20 mouse cellular contexts compared by ENCODE assay signal in genomic region chr10:14193702-14194101, GRCm38 (mm10).
A peak's percentile ranks its signal among the peaks of the same experiment; 100 is the strongest.
DNase-seq lines count a peak whose midpoint lies in the region; ATAC-seq and TF ChIP-seq lines count a peak whose summit lies in the region.
"Had no signal": no experiment of that assay in that cellular context is flagged by ENCODE, and none has a peak within 500 bp of the region (broad histone marks: within the 10 kb centered on the region; RNA-seq: fewer than 3 reads in every experiment).

No protein-coding gene starts in this region.

- no peak for DNase-seq in forebrain, postnatal 0 days
- DNase-seq in layer of hippocampus, adult 9-11 months: peak; percentile 36
- DNase-seq in layer of hippocampus, adult 9-10 months (ENCODE audit: low spot score): no peak
- peak; percentile 84 for DNase-seq in brain, adult 2 months (ENCODE audit: low read depth, low spot score)
- peak; percentile 33 for DNase-seq in brain, embryonic 14.5 days (ENCODE audit: low read depth)
- no peak for DNase-seq in testis, postnatal 10 days (ENCODE audit: low spot score)
- no peak for DNase-seq in thymus, adult 2 months
- DNase-seq: adrenal gland, adult 2 months; adrenal gland, postnatal 25 days; cerebellum, adult 11 months; cerebellum, adult 8-10 months; cerebellum, postnatal 25 days; gastrocnemius, adult 2 months; gastrocnemius, postnatal 25 days; heart, postnatal 36 days had no signal

- no peak overlapping the region for H3K4me2 ChIP-seq in forebrain, postnatal 0 days (ENCODE audit: low read depth)
- no peak overlapping the region for H3K4me2 ChIP-seq in forebrain, embryonic 12.5 days
- H3K4me2 ChIP-seq: embryonic facial prominence, embryonic 13.5 days; heart, embryonic 13.5 days; hindbrain, embryonic 12.5 days had no signal

- ATAC-seq in forebrain, postnatal 0 days: peak; percentile 63
- ATAC-seq in forebrain, embryonic 12.5 days (ENCODE audit: low FRiP score): no peak
- ATAC-seq: hindbrain, embryonic 16.5 days had no signal

- no peaks in the 10 kb centered on the region for H3K27me3 ChIP-seq in forebrain, postnatal 0 days (ENCODE audit: insufficient read depth, low read length)
- H3K27me3 ChIP-seq in forebrain, embryonic 12.5 days: no peaks in the 10 kb centered on the region
- no peaks in the 10 kb centered on the region for H3K27me3 ChIP-seq in thymus, adult 2 months (ENCODE audit: control insufficient read depth, insufficient read depth, low read length)
- H3K27me3 ChIP-seq: embryonic facial prominence, embryonic 13.5 days; heart, embryonic 13.5 days; hindbrain, embryonic 12.5 days had no signal

- no peak for TF ChIP-seq POLR2A in brain, embryonic 14.5 days (IDR thresholded peaks at IDR 0.05; ENCODE audit: borderline replicate concordance, extremely low read depth, insufficient read depth, insufficient read length, poor library complexity, severe bottlenecking)
- TF ChIP-seq POLR2A in thymus, adult 2 months (IDR thresholded peaks at IDR 0.05; ENCODE audit: control insufficient read depth, extremely low read depth, insufficient read depth, low read length, poor library complexity): no peak

- H3K4me3 ChIP-seq in forebrain, postnatal 0 days (ENCODE audit: low read depth, low read length): no peak overlapping the region
- no peak overlapping the region for H3K4me3 ChIP-seq in forebrain, embryonic 12.5 days (replicated peaks)
- no peak overlapping the region for H3K4me3 ChIP-seq in thymus, adult 2 months (ENCODE audit: control insufficient read depth, insufficient read depth, low read length)
- H3K4me3 ChIP-seq: embryonic facial prominence, embryonic 13.5 days; gastrocnemius, adult 2 months; heart, embryonic 13.5 days; hindbrain, embryonic 12.5 days had no signal

- H3K4me1 ChIP-seq in forebrain, postnatal 0 days (ENCODE audit: insufficient read depth): peaks cover 20% of the 10 kb centered on the region; the same call in 1 of the 2 replicates
- H3K4me1 ChIP-seq in forebrain, embryonic 12.5 days: peaks cover 13% of the 10 kb centered on the region
- H3K4me1 ChIP-seq in thymus, adult 2 months (replicated peaks; ENCODE audit: control insufficient read depth, insufficient read depth, low read length): no peaks in the 10 kb centered on the region

- H3K36me3 ChIP-seq in forebrain, postnatal 0 days (ENCODE audit: insufficient read depth): no peaks in the 10 kb centered on the region
- no peaks in the 10 kb centered on the region for H3K36me3 ChIP-seq in forebrain, embryonic 12.5 days (replicated peaks)
- no peaks in the 10 kb centered on the region for H3K36me3 ChIP-seq in thymus, adult 2 months (ENCODE audit: control insufficient read depth, insufficient read depth, low read length)
- H3K36me3 ChIP-seq: embryonic facial prominence, embryonic 13.5 days; heart, embryonic 13.5 days; hindbrain, embryonic 12.5 days had no signal

- no peaks in the 10 kb centered on the region for H3K9me3 ChIP-seq in forebrain, postnatal 0 days (ENCODE audit: low read length)
- H3K9me3 ChIP-seq in forebrain, embryonic 12.5 days: no peaks in the 10 kb centered on the region
- H3K9me3 ChIP-seq: embryonic facial prominence, embryonic 13.5 days; heart, embryonic 13.5 days; hindbrain, embryonic 12.5 days had no signal

- TF ChIP-seq CTCF in forebrain, postnatal 0 days (IDR thresholded peaks at IDR 0.05; ENCODE audit: low read depth): no peak
- TF ChIP-seq CTCF in brain, embryonic 14.5 days (IDR thresholded peaks at IDR 0.05; ENCODE audit: borderline replicate concordance, extremely low read depth, insufficient read depth, insufficient read length): no peak
- no peak for TF ChIP-seq CTCF in thymus, adult 2 months (IDR thresholded peaks at IDR 0.05; ENCODE audit: borderline replicate concordance, control insufficient read depth, extremely low read depth, insufficient read depth, low read length, poor library complexity)

- H3K9ac ChIP-seq in forebrain, postnatal 0 days: no peak overlapping the region
- H3K9ac ChIP-seq in forebrain, embryonic 12.5 days: no peak overlapping the region
- H3K9ac ChIP-seq: embryonic facial prominence, embryonic 13.5 days; heart, embryonic 13.5 days; hindbrain, embryonic 12.5 days had no signal

- 26% methylated on average over 4 of the region's 4 CpGs for WGBS in forebrain, postnatal 0 days
- 59% methylated on average over 4 of the region's 4 CpGs for WGBS in forebrain, embryonic 12.5 days
- 89% methylated on average over 4 of the region's 4 CpGs for WGBS in thymus, adult 2 months

- 0 out of 2 replicates have a peak overlapping the region, but pooled peaks have one; percentile 47 for H3K27ac ChIP-seq in forebrain, postnatal 0 days (ENCODE audit: low read depth, low read length)
- no peak overlapping the region for H3K27ac ChIP-seq in forebrain, embryonic 12.5 days
- H3K27ac ChIP-seq in thymus, adult 2 months (ENCODE audit: control insufficient read depth, insufficient read depth, low read length): no peak overlapping the region
- H3K27ac ChIP-seq: embryonic facial prominence, embryonic 13.5 days; gastrocnemius, adult 2 months; heart, embryonic 13.5 days; hindbrain, embryonic 12.5 days had no signal

Comparison
In these comparisons a context has a peak if more than half of its experiments do, and no peak if none do; other contexts are left out.
1. DNase-seq: peak in layer of hippocampus, adult 9-11 months (single experiment), brain, adult 2 months (single experiment) and brain, embryonic 14.5 days (single experiment); none in forebrain, postnatal 0 days (single experiment), layer of hippocampus, adult 9-10 months (single experiment), testis, postnatal 10 days (single experiment) and thymus, adult 2 months (single experiment).